Mouse (Mus musculus): ENCODE measurements around the gene Med22.

DNA sequence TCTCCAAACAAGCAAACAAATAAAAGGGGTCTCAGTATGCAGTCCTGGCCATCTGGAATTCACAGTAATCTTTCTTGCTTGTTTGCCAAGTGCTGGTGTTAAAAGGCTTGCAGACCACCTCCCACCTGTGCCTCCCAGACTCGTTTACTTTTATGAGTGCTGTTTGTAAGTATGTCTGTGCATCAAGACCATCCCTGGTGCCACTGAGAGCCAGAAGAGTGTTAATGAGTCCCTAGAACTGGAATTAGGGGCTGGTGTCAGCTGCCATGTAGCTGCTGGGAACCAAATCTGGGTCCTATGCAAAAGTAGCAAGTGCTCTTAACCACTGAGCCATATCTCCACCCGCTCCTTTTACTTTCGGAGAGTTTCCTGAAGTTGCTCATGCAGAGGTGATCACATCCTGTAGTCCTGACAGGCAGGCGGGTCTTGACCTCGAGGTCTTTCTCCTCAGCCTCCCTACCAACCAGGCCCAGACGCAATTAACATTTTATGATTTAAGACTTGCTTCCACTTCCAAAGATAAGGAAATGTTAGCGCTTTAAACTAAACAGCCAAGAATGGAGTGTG is 8.6 kb downstream of the Med22 start:
- no peak for TF ChIP-seq POLR2A (IDR thresholded peaks at IDR 0.05; ENCODE audit: control insufficient read depth, extremely low read depth, insufficient read depth, low read length, poor library complexity)
- no peak for TF ChIP-seq CTCF (IDR thresholded peaks at IDR 0.05; ENCODE audit: borderline replicate concordance, control insufficient read depth, extremely low read depth, insufficient read depth, low read length, poor library complexity)
